Mouse (Mus musculus): Measurements from ENCODE around the gene Pgm1. TPM values are rescaled to one million over a fixed set of nuclear protein-coding genes. Genes with fewer than 3 reads are reported as not detected.
A peak's percentile ranks its signal among the peaks of the same experiment; 100 is the strongest.

Gene Pgm1
- 54.9 and 62.4 TPM in 2 replicates for polyA plus RNA-seq (2016; fragmentation: Nextera tagmentation; extraction: Ambion mirVana)

DNA sequence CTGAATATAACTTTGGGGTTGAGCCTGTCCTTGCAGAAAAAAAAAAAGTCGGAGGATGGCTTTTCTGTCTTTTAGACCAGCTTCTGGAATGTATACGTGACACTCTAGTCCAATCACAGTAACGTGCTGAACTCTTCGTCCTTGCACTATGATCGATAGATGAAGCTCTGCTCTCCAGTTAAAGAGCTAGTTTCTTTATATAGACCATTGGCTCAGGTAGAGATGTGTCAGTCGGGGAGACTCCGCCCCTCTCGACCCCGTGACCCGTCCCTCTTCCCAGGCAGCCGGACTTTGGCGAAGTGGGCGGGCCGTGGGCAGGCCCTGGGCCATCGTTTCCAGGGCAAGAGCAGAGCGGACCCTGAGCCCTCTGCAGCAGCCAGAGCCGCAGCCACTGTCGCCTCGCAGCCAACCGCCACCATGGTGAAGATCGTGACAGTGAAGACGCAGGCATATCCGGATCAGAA, at the start of gene Pgm1:
Pgm1 (plus strand) TSS at position 266 of the 464 bp plus-strand sequence.
- Histone ChIP-seq H3K4me1 (peaks cover 18% of the 10 kb centered on the region), H3K9me3 (replicated peaks) (no peaks in the 10 kb centered on the region), H3K27me3 (ENCODE audit: low read depth, poor library complexity, severe bottlenecking) (0 out of 2 replicates have a peak, but pooled peaks cover 3% of the 10 kb centered on the region), H3K27ac (peak within 1 kb of the TSS; percentile 84), H3K36me3 (no peaks in the 10 kb centered on the region), H3K4me3 (peak within 1 kb of the TSS; percentile 73)
- 5% methylated on average over 23 of the region's 23 CpGs for WGBS
- DNase-seq (ENCODE audit: low spot score) = no peak

DNA sequence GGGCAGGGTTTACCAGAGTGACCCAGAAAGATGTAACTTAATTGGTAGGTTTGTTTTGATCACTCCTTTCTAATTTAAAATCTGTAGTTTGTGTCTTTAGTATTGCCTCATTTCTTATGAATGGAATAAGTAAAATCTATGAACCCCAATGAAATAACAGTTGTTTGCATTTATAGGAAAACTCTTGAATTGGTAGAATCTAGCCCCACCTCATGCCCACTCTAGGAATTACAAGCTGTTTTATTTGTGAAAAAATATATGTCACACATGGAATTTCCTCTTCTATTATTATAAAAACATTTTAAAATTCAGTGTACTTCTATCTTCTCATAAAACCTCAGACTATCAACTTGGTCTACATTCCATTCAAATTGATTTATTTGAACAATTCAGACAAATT, 47.3 kb upstream of the Pgm1 start:
- Histone ChIP-seq H3K4me1 (no peaks in the 10 kb centered on the region), H3K27ac (no peak overlapping the region), H3K36me3 (0 out of 2 replicates have a peak, but pooled peaks cover 3% of the 10 kb centered on the region), H3K4me3 (no peak overlapping the region), H3K27me3 (ENCODE audit: low read depth, poor library complexity, severe bottlenecking) (no peaks in the 10 kb centered on the region), H3K9me3 (replicated peaks) (no peaks in the 10 kb centered on the region)
- no peak for DNase-seq (ENCODE audit: low spot score)

DNA sequence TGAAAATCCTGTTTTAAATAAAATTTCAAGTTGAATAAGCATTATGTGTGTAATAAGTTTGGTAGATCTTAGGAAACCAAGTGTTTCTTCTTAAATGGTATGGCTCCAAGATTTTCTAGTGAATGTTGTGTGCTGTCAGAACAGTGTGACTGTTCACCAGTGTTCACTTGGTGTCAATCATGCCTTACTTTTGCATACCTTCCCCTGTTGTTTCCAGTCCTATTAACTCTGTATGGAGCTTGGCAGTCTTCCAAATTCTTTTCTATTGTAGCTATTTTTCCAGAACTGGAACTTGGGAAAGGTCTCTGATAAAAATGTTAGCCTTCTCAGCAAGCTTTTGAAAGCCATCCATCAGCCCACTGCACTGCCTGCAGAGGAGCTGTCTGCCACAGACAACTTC, 46.8 kb upstream of the Pgm1 start:
- no peak for DNase-seq (ENCODE audit: low spot score)

DNA sequence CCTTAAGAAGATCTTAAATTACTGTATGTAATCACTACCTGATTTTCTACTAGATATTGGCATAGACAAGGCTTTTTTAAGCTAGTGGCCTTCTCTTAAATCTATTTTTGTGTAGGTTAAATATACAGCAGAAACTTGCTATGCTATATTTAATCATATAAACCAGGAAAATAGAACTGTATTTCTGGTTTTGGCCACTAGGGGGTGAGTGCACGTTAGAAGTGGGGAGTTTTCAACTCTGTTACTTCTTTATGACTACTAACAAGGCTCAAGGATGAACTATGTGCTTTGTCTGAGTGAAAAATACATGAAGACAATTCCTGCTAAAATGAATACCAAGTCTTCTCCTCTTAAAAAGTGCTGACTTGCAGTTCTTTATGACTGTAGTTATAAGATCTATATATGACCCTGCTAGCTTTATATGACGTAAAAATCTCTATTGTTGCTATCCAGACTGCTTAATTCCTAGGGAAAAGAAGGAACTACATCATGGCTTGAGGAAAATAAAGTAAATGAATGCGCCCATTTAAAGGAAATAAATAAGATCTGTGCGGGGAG, 15.2 kb upstream of the Pgm1 start:
- 68% methylated on average over 4 of the region's 4 CpGs for WGBS
- Histone ChIP-seq H3K4me3 (no peak overlapping the region), H3K27ac (no peak overlapping the region), H3K9me3 (replicated peaks) (no peaks in the 10 kb centered on the region), H3K27me3 (ENCODE audit: low read depth, poor library complexity, severe bottlenecking) (no peaks in the 10 kb centered on the region), H3K4me1 (no peaks in the 10 kb centered on the region), H3K36me3 (0 out of 2 replicates have a peak, but pooled peaks cover 5% of the 10 kb centered on the region)
- no peak for DNase-seq (ENCODE audit: low spot score)

More for the DNA sequence above, 46.8 kb upstream of the Pgm1 start:
- Histone ChIP-seq H3K36me3 (0 out of 2 replicates have a peak, but pooled peaks cover 3% of the 10 kb centered on the region), H3K4me1 (no peaks in the 10 kb centered on the region), H3K27me3 (ENCODE audit: low read depth, poor library complexity, severe bottlenecking) (no peaks in the 10 kb centered on the region), H3K27ac (no peak overlapping the region), H3K9me3 (replicated peaks) (no peaks in the 10 kb centered on the region), H3K4me3 (no peak overlapping the region)

DNA sequence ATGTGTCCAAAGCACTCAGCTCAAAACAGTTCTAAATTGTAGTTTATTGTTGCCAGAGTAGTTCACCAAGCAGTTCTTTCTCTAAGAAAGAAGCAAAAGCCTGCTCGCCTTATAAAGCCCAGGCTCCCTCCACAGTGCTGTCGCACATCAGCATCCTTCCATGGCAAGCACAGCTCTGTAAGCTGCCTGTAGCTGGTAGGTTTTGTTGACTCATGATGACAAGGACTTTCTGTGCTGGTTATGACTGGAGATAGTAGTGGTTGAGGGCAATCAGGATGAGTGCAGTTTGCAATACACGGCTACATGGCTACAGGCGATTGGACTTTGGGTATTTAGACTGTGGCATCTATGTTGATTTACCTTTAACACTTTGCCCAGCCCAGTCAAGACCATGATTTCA, 2.8 kb upstream of the Pgm1 start:
- Histone ChIP-seq H3K9me3 (replicated peaks) (no peaks in the 10 kb centered on the region), H3K27ac (no peak overlapping the region), H3K4me3 (no peak overlapping the region), H3K4me1 (peaks cover 18% of the 10 kb centered on the region), H3K27me3 (ENCODE audit: low read depth, poor library complexity, severe bottlenecking) (no peaks in the 10 kb centered on the region), H3K36me3 (no peaks in the 10 kb centered on the region)
- WGBS = 94% methylated on average over 4 of the region's 4 CpGs
- DNase-seq (ENCODE audit: low spot score) = no peak

DNA sequence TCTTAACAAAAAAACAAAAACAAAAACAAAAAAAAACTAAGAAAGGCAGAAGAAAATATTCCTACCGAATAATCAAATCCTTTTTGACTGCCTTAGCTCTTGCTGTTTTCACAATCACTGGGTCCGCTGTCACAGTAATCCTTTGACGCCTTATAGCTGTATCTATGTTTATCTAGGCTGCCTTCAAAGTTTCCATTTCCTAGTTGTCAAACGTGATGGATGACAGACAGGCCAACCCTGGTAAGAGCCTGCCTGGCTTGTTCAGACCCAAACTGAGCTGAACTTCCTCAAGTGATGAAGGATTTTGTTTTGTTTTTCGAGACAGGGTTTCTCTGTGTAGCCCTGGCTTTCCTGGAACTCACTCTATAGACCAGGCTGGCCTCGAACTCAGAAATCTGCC, 693 bp upstream of the Pgm1 start:
- Histone ChIP-seq H3K27ac (no peak overlapping the region), H3K9me3 (replicated peaks) (no peaks in the 10 kb centered on the region), H3K27me3 (ENCODE audit: low read depth, poor library complexity, severe bottlenecking) (0 out of 2 replicates have a peak, but pooled peaks cover 3% of the 10 kb centered on the region), H3K36me3 (no peaks in the 10 kb centered on the region), H3K4me3 (no peak overlapping the region), H3K4me1 (peaks cover 18% of the 10 kb centered on the region)
- no peak for DNase-seq (ENCODE audit: low spot score)
- 76% methylated on average over 6 of the region's 6 CpGs for WGBS

DNA sequence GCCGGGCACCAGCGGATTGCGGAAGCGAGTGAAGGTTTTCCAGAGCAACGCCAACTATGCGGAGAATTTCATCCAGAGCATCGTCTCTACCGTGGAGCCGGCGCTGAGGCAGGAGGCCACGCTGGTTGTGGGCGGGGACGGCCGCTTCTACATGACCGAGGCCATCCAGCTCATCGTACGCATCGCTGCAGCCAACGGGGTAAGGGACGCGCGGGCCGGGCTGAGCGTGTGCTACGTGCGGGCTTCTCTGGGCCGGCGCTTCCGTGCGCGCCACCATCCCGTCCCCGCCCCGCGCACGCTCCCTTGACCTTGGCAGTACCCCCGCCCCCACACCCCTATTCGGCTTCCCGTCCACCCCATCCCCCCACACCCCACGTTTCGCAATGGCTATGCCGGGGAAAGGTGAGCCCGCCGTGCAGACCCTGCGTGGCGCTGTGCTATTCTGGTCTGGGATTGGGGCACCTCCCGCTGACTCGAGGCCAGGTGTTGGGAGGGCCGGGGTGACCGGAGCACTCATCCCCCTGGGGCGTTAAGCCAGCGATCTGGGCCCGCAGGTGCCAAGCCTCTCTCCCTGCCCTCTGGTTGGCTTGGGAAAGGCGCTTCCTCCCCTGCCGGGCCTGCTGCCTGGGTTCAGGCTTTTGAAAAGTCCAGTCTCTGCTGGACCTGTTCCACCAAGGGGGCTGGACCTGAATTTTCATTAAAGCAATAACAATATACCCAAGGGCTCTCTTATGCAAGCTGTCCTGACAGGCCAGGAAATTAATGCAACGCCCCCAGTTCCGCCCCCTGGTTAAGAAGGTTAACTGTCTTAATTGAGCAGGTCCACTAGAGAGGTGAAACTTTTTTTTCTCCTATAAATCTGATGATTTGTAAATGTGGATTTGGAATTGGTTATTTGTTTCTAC, 651 bp downstream of the Pgm1 start, which contains the start of gene Itgb3bp:
Itgb3bp (minus strand) TSS at position 201 of the 905 bp plus-strand sequence.
- no peaks in the 10 kb centered on the region for H3K36me3 ChIP-seq
- H3K4me3 ChIP-seq = peak within 1 kb of the TSS; percentile 73
- WGBS = under 1% methylated on average over 57 of the region's 57 CpGs
- peak; percentile 80 for DNase-seq (ENCODE audit: low spot score)
- H3K27ac ChIP-seq = peak within 1 kb of the TSS; percentile 84
- peaks cover 18% of the 10 kb centered on the region for H3K4me1 ChIP-seq
- H3K27me3 ChIP-seq (ENCODE audit: low read depth, poor library complexity, severe bottlenecking) = 0 out of 2 replicates have a peak, but pooled peaks cover 3% of the 10 kb centered on the region
- no peaks in the 10 kb centered on the region for H3K9me3 ChIP-seq (replicated peaks)

DNA sequence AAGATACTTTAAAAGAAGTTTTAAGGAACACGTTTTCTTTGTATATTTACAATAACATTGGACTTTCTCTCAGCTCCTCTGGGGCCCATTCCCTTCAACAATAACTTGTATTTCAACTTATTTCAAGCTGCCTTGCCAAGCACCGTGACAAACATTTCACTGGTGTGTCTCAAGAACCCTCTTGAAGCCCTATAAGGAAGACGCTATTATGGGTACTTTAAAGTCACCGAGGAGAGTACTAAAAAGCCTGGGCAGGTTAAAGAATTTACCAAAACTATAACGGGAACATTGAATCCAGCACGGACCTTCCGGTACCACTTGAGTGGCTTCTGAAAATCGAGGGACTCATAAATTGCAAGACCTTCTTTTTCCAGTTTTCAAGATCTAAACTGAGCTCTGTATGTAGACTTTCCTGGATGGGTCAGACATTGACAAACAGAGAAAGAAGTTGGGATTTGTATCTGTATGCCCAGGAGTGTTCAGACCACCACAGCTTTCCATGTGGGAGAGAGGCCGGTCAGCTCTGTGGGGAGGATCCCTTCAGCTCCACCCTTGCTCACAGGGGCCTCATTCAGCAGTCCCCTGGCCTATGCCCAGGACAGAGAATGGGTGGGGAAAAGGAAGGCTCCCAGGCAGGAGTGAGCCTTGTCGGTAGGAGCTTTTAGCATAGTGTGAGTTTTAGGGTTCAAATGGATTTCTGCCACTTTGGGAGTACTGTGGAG, 1.5 kb downstream of the Pgm1 start:
- Histone ChIP-seq H3K4me1 (peaks cover 18% of the 10 kb centered on the region), H3K36me3 (no peaks in the 10 kb centered on the region), H3K4me3 (peak overlapping the region; percentile 73; the same call in 1 of the 2 replicates), H3K27me3 (ENCODE audit: low read depth, poor library complexity, severe bottlenecking) (0 out of 2 replicates have a peak, but pooled peaks cover 3% of the 10 kb centered on the region), H3K9me3 (replicated peaks) (no peaks in the 10 kb centered on the region), H3K27ac (no peak overlapping the region)
- DNase-seq (ENCODE audit: low spot score) = no peak
- WGBS = 54% methylated on average over 10 of the region's 10 CpGs

DNA sequence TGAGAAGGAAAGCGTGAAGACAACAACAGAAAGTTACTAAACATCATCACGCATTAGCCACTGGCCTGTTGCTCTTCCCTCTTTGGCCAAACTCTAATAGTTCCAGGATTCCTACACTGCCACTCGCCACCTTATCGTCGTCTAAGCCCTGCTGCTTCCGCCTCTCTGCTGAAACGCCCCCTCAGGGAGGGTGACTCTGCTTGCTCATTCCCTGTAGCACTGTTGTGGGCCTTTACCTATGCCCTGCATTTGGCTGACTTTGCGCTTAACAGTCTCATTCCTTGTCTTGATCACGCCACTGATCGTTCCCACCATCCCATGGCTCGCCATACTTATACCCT, 2.0 kb downstream of the Pgm1 start:
- Histone ChIP-seq H3K4me3 (no peak overlapping the region), H3K27me3 (ENCODE audit: low read depth, poor library complexity, severe bottlenecking) (0 out of 2 replicates have a peak, but pooled peaks cover 3% of the 10 kb centered on the region), H3K4me1 (peaks cover 18% of the 10 kb centered on the region), H3K36me3 (no peaks in the 10 kb centered on the region), H3K27ac (no peak overlapping the region), H3K9me3 (replicated peaks) (no peaks in the 10 kb centered on the region)
- WGBS = 74% methylated on average over 11 of the region's 11 CpGs
- DNase-seq (ENCODE audit: low spot score) = no peak

DNA sequence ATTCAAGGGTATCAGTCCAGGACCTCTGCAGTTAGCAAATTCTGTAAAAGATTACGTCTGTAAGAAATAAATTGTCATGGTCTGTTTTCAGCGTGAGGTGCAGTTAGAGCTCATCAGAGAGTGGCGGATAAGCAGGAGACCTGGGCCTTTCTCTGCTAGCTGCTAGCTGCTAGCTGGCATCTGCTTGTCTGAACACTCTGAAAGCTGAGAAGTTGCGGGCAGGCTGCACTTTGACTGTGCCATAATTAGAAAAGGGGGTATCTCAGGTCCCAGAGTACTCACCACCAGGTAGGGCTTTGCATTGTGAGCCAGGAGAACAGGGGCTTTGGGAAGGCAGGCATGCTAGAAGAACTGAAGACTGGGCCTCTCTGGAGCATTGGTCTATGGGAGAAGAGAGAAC, 2.6 kb downstream of the Pgm1 start:
- DNase-seq (ENCODE audit: low spot score) = no peak
- Histone ChIP-seq H3K4me3 (no peak overlapping the region), H3K4me1 (peaks cover 18% of the 10 kb centered on the region), H3K27me3 (ENCODE audit: low read depth, poor library complexity, severe bottlenecking) (0 out of 2 replicates have a peak, but pooled peaks cover 3% of the 10 kb centered on the region), H3K36me3 (no peaks in the 10 kb centered on the region), H3K27ac (no peak overlapping the region), H3K9me3 (replicated peaks) (no peaks in the 10 kb centered on the region)
- WGBS = 88% methylated on average over 4 of the region's 4 CpGs

DNA sequence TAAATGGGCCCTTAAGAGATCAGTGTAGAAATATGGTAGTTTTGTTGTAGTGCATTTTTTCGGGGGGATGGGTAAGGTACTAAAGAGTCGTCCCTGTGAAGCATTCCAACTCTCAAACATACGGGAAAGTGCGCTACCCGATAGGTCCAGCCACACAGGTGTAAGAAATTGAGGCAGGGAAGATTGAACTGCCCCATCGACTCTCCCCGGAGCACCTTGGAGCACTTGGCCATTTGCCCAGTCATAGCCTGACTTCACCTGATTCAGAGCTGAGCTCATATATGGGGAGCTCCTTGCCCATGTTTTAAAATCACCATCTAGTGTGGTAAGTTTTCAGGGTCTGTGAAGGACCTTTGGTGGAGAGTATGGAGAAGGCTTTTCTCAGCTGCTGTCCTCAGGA, 5.6 kb downstream of the Pgm1 start:
- H3K4me3 ChIP-seq = no peak overlapping the region
- H3K36me3 ChIP-seq = no peaks in the 10 kb centered on the region
- no peaks in the 10 kb centered on the region for H3K9me3 ChIP-seq (replicated peaks)
- H3K4me1 ChIP-seq = peaks cover 15% of the 10 kb centered on the region
- WGBS = 96% methylated on average over 7 of the region's 7 CpGs
- DNase-seq (ENCODE audit: low spot score) = no peak
- 0 out of 2 replicates have a peak, but pooled peaks cover 3% of the 10 kb centered on the region for H3K27me3 ChIP-seq (ENCODE audit: low read depth, poor library complexity, severe bottlenecking)
- H3K27ac ChIP-seq = no peak overlapping the region

DNA sequence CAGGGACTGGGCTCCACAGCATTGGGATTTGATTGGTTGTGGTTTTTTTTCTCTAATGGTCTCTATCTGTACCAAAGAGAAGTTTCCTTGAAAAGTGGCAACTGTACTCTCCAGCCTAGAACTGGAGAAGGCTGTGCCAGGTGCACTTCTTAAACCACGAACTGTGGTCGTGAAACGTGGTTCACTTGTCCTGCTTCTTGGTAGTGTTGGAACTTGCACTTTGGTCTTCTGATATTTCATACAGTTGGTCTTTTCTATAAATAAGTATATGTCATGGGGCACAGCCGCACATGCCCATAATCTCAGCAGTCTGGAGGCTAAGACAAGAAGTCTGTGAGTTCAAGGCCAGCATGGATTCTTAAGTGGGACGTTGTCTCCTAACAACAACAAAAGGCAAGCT, 7.1 kb downstream of the Pgm1 start:
- Histone ChIP-seq H3K27me3 (ENCODE audit: low read depth, poor library complexity, severe bottlenecking) (0 out of 2 replicates have a peak, but pooled peaks cover 3% of the 10 kb centered on the region), H3K27ac (no peak overlapping the region), H3K4me1 (peaks cover 2% of the 10 kb centered on the region; the same call in 1 of the 2 replicates), H3K4me3 (no peak overlapping the region), H3K9me3 (replicated peaks) (no peaks in the 10 kb centered on the region), H3K36me3 (no peaks in the 10 kb centered on the region)
- WGBS = 94% methylated on average over 5 of the region's 5 CpGs
- peak; percentile 7 for DNase-seq (ENCODE audit: low spot score)

Data from limb, embryonic 10.5 days (tissue).